Mouse (Mus musculus) midbrain, embryonic 11.5 days (tissue): ENCODE results near the gene Mtfr1l. TPM values are rescaled to one million over a fixed set of nuclear protein-coding genes. Genes with fewer than 3 reads are reported as not detected.
A peak's percentile ranks its signal among the peaks of the same experiment; 100 is the strongest.

Experiments used
- ATAC-seq: fragments of 200-750 bp; cut with Nextera tagmentation; 2 replicates; pipeline ENCODE4 v1.8.0; 2017; ENCODE audit warnings: moderate TSS enrichment, moderate library complexity; ENCODE audit not compliant: low FRiP score
- DNase-seq: peaks from one replicate; pipeline ENCODE4 v3.0.0; 2015; ENCODE audit warnings: low spot score; ENCODE audit errors: missing footprints
- H3K27ac ChIP-seq: fragments of 300-500 bp; sonication (generic); 2 replicates; pipeline ENCODE4 v1.5.1; 2014; ENCODE audit warnings: low read depth, low read length
- H3K27me3 ChIP-seq: fragments of 300-500 bp; sonication (generic); 2 replicates; pipeline ENCODE4 v1.6.1; 2014; ENCODE audit warnings: mild to moderate bottlenecking, low read length, moderate library complexity, mixed read lengths; ENCODE audit not compliant: control insufficient read depth, insufficient read depth
- H3K36me3 ChIP-seq: fragments of 300-500 bp; sonication (generic); 2 replicates; pipeline ENCODE4 v1.6.1; 2014; ENCODE audit warnings: mild to moderate bottlenecking, low read length, moderate library complexity, mixed read lengths; ENCODE audit not compliant: control insufficient read depth, insufficient read depth
- H3K4me1 ChIP-seq: fragments of 300-500 bp; sonication (generic); 2 replicates; pipeline ENCODE4 v1.6.1; 2014; ENCODE audit warnings: low read length; ENCODE audit not compliant: control insufficient read depth, insufficient read depth
- H3K4me2 ChIP-seq: fragments of 300-500 bp; sonication (generic); 2 replicates; pipeline ENCODE4 v1.6.1; 2014; ENCODE audit warnings: mild to moderate bottlenecking, moderate library complexity
- H3K4me3 ChIP-seq: fragments of 300-500 bp; sonication (generic); 2 replicates; pipeline ENCODE4 v1.5.1; 2014; ENCODE audit warnings: low read depth, low read length
- H3K9ac ChIP-seq: fragments of 300-500 bp; sonication (generic); 2 replicates; pipeline ENCODE4 v1.6.1; 2014; ENCODE audit warnings: low read length
- H3K9me3 ChIP-seq: fragments of 300-500 bp; sonication (generic); 2 replicates; pipeline ENCODE4 v1.6.1; 2016; ENCODE audit warnings: low read length; ENCODE audit not compliant: control insufficient read depth
- WGBS: fragments of 180-500 bp; shearing (Covaris S2); extraction: QIAGEN DNeasy Blood & Tissue Kit; methylation state at CpG from one replicate; pipeline ENCODE4 v1.1.7; 2014; 5-methylcytosine and 5-hydroxymethylcytosine counted together
- microRNA-seq: library from miRNA; unstranded; fragments of <30 nt; microRNA quantifications from one replicate; pipeline ENCODE4, GENCODE M21; 2017
- polyA plus RNA-seq: library from polyadenylated mRNA; unstranded; fragments of >200 nt; fragmentation: Nextera tagmentation; extraction: Ambion mirVana; gene quantifications from 2 replicates; pipeline ENCODE4 v1.2.1, GENCODE M21; 2014

The Mtfr1l gene
- polyA plus RNA-seq, 1 experiment from 2014 or later: 132 TPM

GRCm38 (mm10) chr4:134481270-134481669, 53.9 kb downstream of the Mtfr1l start:
- peaks cover 6% of the 10 kb centered on the region; the same call in 1 of the 2 replicates for H3K4me1 ChIP-seq
- H3K4me2 ChIP-seq: no peak overlapping the region
- ATAC-seq: no peak
- H3K27ac ChIP-seq: no peak overlapping the region
- DNase-seq: no peak
- no peaks in the 10 kb centered on the region for H3K9me3 ChIP-seq
- no peak overlapping the region for H3K9ac ChIP-seq
- H3K27me3 ChIP-seq: no peaks in the 10 kb centered on the region
- 55% methylated on average over 6 of the region's 6 CpGs for WGBS
- H3K4me3 ChIP-seq: no peak overlapping the region
- H3K36me3 ChIP-seq: no peaks in the 10 kb centered on the region

GRCm38 (mm10) chr4:134480864-134481263, 54.3 kb downstream of the Mtfr1l start:
- ATAC-seq: 0 out of 2 replicates have a peak, but pooled peaks have one; percentile 25

GRCm38 (mm10) chr4:134479839-134480238, 55.3 kb downstream of the Mtfr1l start:
- 96% methylated on average over 4 of the region's 4 CpGs for WGBS
- H3K9me3 ChIP-seq: no peaks in the 10 kb centered on the region
- no peak for ATAC-seq
- H3K4me3 ChIP-seq: no peak overlapping the region
- H3K9ac ChIP-seq: no peak overlapping the region
- no peak overlapping the region for H3K4me2 ChIP-seq
- no peak overlapping the region for H3K27ac ChIP-seq
- H3K27me3 ChIP-seq: no peaks in the 10 kb centered on the region
- H3K36me3 ChIP-seq: peaks cover 6% of the 10 kb centered on the region; the same call in 1 of the 2 replicates
- peaks cover 6% of the 10 kb centered on the region; the same call in 1 of the 2 replicates for H3K4me1 ChIP-seq
- DNase-seq: no peak

More at GRCm38 (mm10) chr4:134480864-134481263, 54.3 kb downstream of the Mtfr1l start:
- Histone ChIP-seq H3K4me2 (no peak overlapping the region), H3K36me3 (peaks cover 2% of the 10 kb centered on the region; the same call in 1 of the 2 replicates), H3K27ac (no peak overlapping the region), H3K9me3 (no peaks in the 10 kb centered on the region), H3K4me1 (peaks cover 6% of the 10 kb centered on the region; the same call in 1 of the 2 replicates), H3K4me3 (no peak overlapping the region), H3K27me3 (no peaks in the 10 kb centered on the region), H3K9ac (no peak overlapping the region)
- peak; percentile 96 for DNase-seq
- 22% methylated on average over 6 of the region's 6 CpGs for WGBS

- DNase-seq: peak; percentile 99
- H3K36me3 ChIP-seq: peaks cover 15% of the 10 kb centered on the region; the same call in 1 of the 2 replicates
- ATAC-seq: peak; percentile 61
- H3K4me3 ChIP-seq: no peak overlapping the region
- no peaks in the 10 kb centered on the region for H3K27me3 ChIP-seq
- H3K4me1 ChIP-seq: peaks cover 6% of the 10 kb centered on the region
- 7% methylated on average over 9 of the region's 9 CpGs for WGBS
- H3K9ac ChIP-seq: no peak overlapping the region
- no peak overlapping the region for H3K4me2 ChIP-seq
- H3K9me3 ChIP-seq: no peaks in the 10 kb centered on the region
- no peak overlapping the region for H3K27ac ChIP-seq
Observed at GRCm38 (mm10) chr4:134478031-134478430, 57.2 kb downstream of the Mtfr1l start.

GRCm38 (mm10) chr4:134476899-134477298, 58.3 kb downstream of the Mtfr1l start:
- no peaks in the 10 kb centered on the region for H3K9me3 ChIP-seq
- 92% methylated on average over 8 of the region's 8 CpGs for WGBS
- no peak overlapping the region for H3K9ac ChIP-seq
- peaks cover 17% of the 10 kb centered on the region; the same call in 1 of the 2 replicates for H3K36me3 ChIP-seq
- ATAC-seq: no peak
- no peak overlapping the region for H3K4me2 ChIP-seq
- H3K27me3 ChIP-seq: no peaks in the 10 kb centered on the region
- DNase-seq: peak; percentile 84
- H3K4me1 ChIP-seq: peaks cover 6% of the 10 kb centered on the region
- H3K27ac ChIP-seq: no peak overlapping the region
- no peak overlapping the region for H3K4me3 ChIP-seq

Small RNA genes lying within 50 kb of the gene (microRNA-seq; reads per million reads assigned to microRNA genes)
- not detected for gene Mir6403

Other genes with a start within 250 kb of the Mtfr1l start
- 24.5 and 28.8 TPM in 2 replicates for gene Pdik1l, start 247.5 kb downstream of the Mtfr1l start, polyA plus RNA-seq
- gene Trim63, start 220.3 kb downstream of the Mtfr1l start, polyA plus RNA-seq: 0.11 TPM in 1 of 2 replicates, not detected in the other
- gene Slc30a2, start 192.2 kb downstream of the Mtfr1l start, polyA plus RNA-seq: not detected in 2 replicates
- 0.06 and 0.11 TPM in 2 replicates for gene Extl1, start 151.5 kb downstream of the Mtfr1l start, polyA plus RNA-seq
- 8.8 and 10.0 TPM in 2 replicates for gene Pafah2, start 139.1 kb downstream of the Mtfr1l start, polyA plus RNA-seq
- gene Stmn1, start 67.1 kb downstream of the Mtfr1l start, polyA plus RNA-seq: 4,454 and 4,703 TPM in 2 replicates
- gene Paqr7, start 38.7 kb downstream of the Mtfr1l start, polyA plus RNA-seq: 1.3 and 1.4 TPM in 2 replicates
- 7.8 and 7.9 TPM in 2 replicates for gene Aunip, start 24.4 kb downstream of the Mtfr1l start, polyA plus RNA-seq
- gene Selenon, start 16.8 kb upstream of the Mtfr1l start, polyA plus RNA-seq: 19.1 and 24.6 TPM in 2 replicates
- 3.1 and 3.2 TPM in 2 replicates for gene Man1c1, start 168.9 kb upstream of the Mtfr1l start, polyA plus RNA-seq
- 4.8 and 5.7 TPM in 2 replicates for gene Ldlrap1, start 232.6 kb upstream of the Mtfr1l start, polyA plus RNA-seq